Mouse (Mus musculus) adrenal gland, adult 10 weeks (tissue): ENCODE results near the gene Fam149b. TPM values are rescaled to one million over a fixed set of nuclear protein-coding genes. Genes with fewer than 3 reads are reported as not detected.

Experiments
- polyA plus RNA-seq: library from polyadenylated mRNA; stranded (reverse); fragments of 350-450 nt; fragmentation: Illumina TruSeq; extraction: RNeasy Lipid Tissue Mini Kit (QIAGEN cat#74804); gene quantifications from one replicate; pipeline ENCODE4 v1.2.3, GENCODE M21; 2014; ENCODE audit warnings: low read depth, low replicate concordance

Fam149b gene
- polyA plus RNA-seq: 35.2 TPM

GRCm38 (mm10) chr14:20347991-20348541 is at the start of gene Fam149b, which contains the start of gene Ecd:
Fam149b (plus strand) TSS chr14:20348162.
Ecd (minus strand) TSS chr14:20348121.

GRCm38 (mm10) chr14:20388441-20389129 is 40.6 kb downstream of the Fam149b start, which contains the start of gene Dnajc9:
Dnajc9 (minus strand) TSS chr14:20388910.

GRCm38 (mm10) chr14:20393205-20393913 is 45.4 kb downstream of the Fam149b start, which contains the start of gene Mrps16:
Mrps16 (minus strand) TSS chr14:20393634.

Other genes with a start within 250 kb of the Fam149b start
- 2.9 TPM for gene Saysd1, start 209.6 kb upstream of the Fam149b start, polyA plus RNA-seq
- 2.0 TPM for gene Kcnk5, start 166.4 kb upstream of the Fam149b start, polyA plus RNA-seq
- not detected for gene Kcnk16, start 79.0 kb upstream of the Fam149b start, polyA plus RNA-seq
- 15.6 TPM for gene Nudt13, start 53.5 kb upstream of the Fam149b start, polyA plus RNA-seq
- 31.1 TPM for gene Ecd, start within 50 bp of the Fam149b start, polyA plus RNA-seq
- gene Dnajc9, start 40.7 kb downstream of the Fam149b start, polyA plus RNA-seq: 192 TPM
- gene Mrps16, start 45.5 kb downstream of the Fam149b start, polyA plus RNA-seq: 7.9 TPM
- 0.87 TPM for gene Cfap70, start 104.1 kb downstream of the Fam149b start, polyA plus RNA-seq
- gene Anxa7, start 132.0 kb downstream of the Fam149b start, polyA plus RNA-seq: 208 TPM
- 1.2 TPM for gene Mss51, start 148.7 kb downstream of the Fam149b start, polyA plus RNA-seq
- 254 TPM for gene Ppp3cb, start 198.4 kb downstream of the Fam149b start, polyA plus RNA-seq